In genomic region chr13:43302239-43302638, GRCm38 (mm10) we compare ENCODE assay signal across 8 mouse cellular contexts. TPM values are rescaled to one million over a fixed set of nuclear protein-coding genes. Genes with fewer than 3 reads are reported as not detected.
DNase-seq lines count a peak whose midpoint lies in the region; ATAC-seq and TF ChIP-seq lines count a peak whose summit lies in the region.

No protein-coding gene starts in this region.

- 10% methylated on average over 11 of the region's 11 CpGs for WGBS in liver, embryonic 11.5 days
- WGBS in stomach, postnatal 0 days: 18% methylated on average over 11 of the region's 11 CpGs

- H3K9me3 ChIP-seq in megakaryocyte, embryonic 14.5 days: no peaks in the 10 kb centered on the region
- no peaks in the 10 kb centered on the region for H3K9me3 ChIP-seq in liver, embryonic 11.5 days (ENCODE audit: control insufficient read depth, low read length)
- no peaks in the 10 kb centered on the region for H3K9me3 ChIP-seq in stomach, postnatal 0 days (ENCODE audit: control insufficient read depth, low read length)

- no peak for TF ChIP-seq CTCF in stomach, postnatal 0 days (IDR thresholded peaks at IDR 0.05; ENCODE audit: low read depth)

- no peaks in the 10 kb centered on the region for H3K27me3 ChIP-seq in megakaryocyte, embryonic 14.5 days (replicated peaks)
- H3K27me3 ChIP-seq in liver, embryonic 11.5 days (replicated peaks; ENCODE audit: control insufficient read depth, insufficient read depth, low read length): peaks cover 27% of the 10 kb centered on the region
- no peaks in the 10 kb centered on the region for H3K27me3 ChIP-seq in stomach, postnatal 0 days (ENCODE audit: control insufficient read depth, insufficient read depth, low read length)

- intact Hi-C loops in left cerebral cortex, postnatal 4 days (cut with DNase I): loop anchor here (2.0 to 5.0 kb wide), 2 partner anchors 101 to 120 kb away; no protein-coding TSS in a partner anchor

- H3K4me2 ChIP-seq in liver, embryonic 11.5 days: peak overlapping the region; percentile 100
- H3K4me2 ChIP-seq in stomach, postnatal 0 days (replicated peaks; ENCODE audit: low read depth): peak overlapping the region; percentile 99

- no peak overlapping the region for H3K27ac ChIP-seq in liver, embryonic 11.5 days (ENCODE audit: low read depth, low read length)
- H3K27ac ChIP-seq in stomach, postnatal 0 days (replicated peaks): no peak overlapping the region

- peak overlapping the region; percentile 94 for H3K4me3 ChIP-seq in megakaryocyte, embryonic 14.5 days (replicated peaks)
- H3K4me3 ChIP-seq in liver, embryonic 11.5 days (ENCODE audit: low read depth, low read length): peak overlapping the region; percentile 72
- H3K4me3 ChIP-seq in stomach, postnatal 0 days (ENCODE audit: low read depth, low read length): peak overlapping the region; percentile 67

- H3K9ac ChIP-seq in liver, embryonic 11.5 days (ENCODE audit: low read depth, low read length): no peak overlapping the region
- H3K9ac ChIP-seq in stomach, postnatal 0 days (ENCODE audit: low read length): no peak overlapping the region

- H3K36me3 ChIP-seq in megakaryocyte, embryonic 14.5 days (replicated peaks; ENCODE audit: low read length): peaks cover 41% of the 10 kb centered on the region
- H3K36me3 ChIP-seq in liver, embryonic 11.5 days (ENCODE audit: control insufficient read depth, insufficient read depth, low read length): no peaks in the 10 kb centered on the region
- no peaks in the 10 kb centered on the region for H3K36me3 ChIP-seq in stomach, postnatal 0 days (ENCODE audit: control insufficient read depth, insufficient read depth, low read length)

- ATAC-seq in megakaryocyte, adult 5-6 weeks (ENCODE audit: poor library complexity, severe bottlenecking): no peak
- no peak for ATAC-seq in liver, embryonic 11.5 days (replicated peaks; ENCODE audit: low FRiP score)
- ATAC-seq in stomach, postnatal 0 days (ENCODE audit: low FRiP score, low TSS enrichment): no peak

- peak; percentile 16 to 29 for DNase-seq in cerebellum, adult 18-20 months
- DNase-seq in cerebellum, adult 9-10 months: no peak
- DNase-seq in liver, embryonic 11.5 days (ENCODE audit: low spot score): no peak
- no peak for DNase-seq in stomach, postnatal 0 days (ENCODE audit: low spot score)
- DNase-seq in left cerebral cortex, postnatal 4 days: no peak
- DNase-seq in ovary, postnatal 14 days (ENCODE audit: low spot score): no peak

- H3K4me1 ChIP-seq in megakaryocyte, embryonic 14.5 days: peaks cover 73% of the 10 kb centered on the region
- H3K4me1 ChIP-seq in liver, embryonic 11.5 days (replicated peaks; ENCODE audit: control insufficient read depth, insufficient read depth, low read length): peaks cover 31% of the 10 kb centered on the region
- H3K4me1 ChIP-seq in stomach, postnatal 0 days (replicated peaks; ENCODE audit: control insufficient read depth, insufficient read depth): peaks cover 2% of the 10 kb centered on the region; the same call in 1 of the 2 replicates

- no peak for TF ChIP-seq EP300 in stomach, postnatal 0 days (optimal IDR thresholded peaks at IDR 0.05)

RNA-seq across cellular contexts. Expression of gene Gfod1, which starts 1.7 kb away (rescaled TPM):
- polyA plus RNA-seq in megakaryocyte, embryonic 14.5 days (2012; ENCODE audit: insufficient read depth, low replicate concordance): 5.5 and 23.4 TPM in 2 replicates
- total RNA-seq in megakaryocyte, adult 5-6 weeks (2015): 10.8 and 16.8 TPM in 2 replicates
- total RNA-seq in megakaryocyte, adult 5-6 weeks (2017): 4.9 and 7.2 TPM in 2 replicates
- 0.37 and 0.42 TPM in 2 replicates for polyA plus RNA-seq in liver, embryonic 11.5 days (2014; fragmentation: Nextera tagmentation; extraction: Ambion mirVana)
- 0.57 and 1.1 TPM in 2 replicates for polyA plus RNA-seq in stomach, postnatal 0 days (2015; fragmentation: Nextera tagmentation; extraction: Ambion mirVana)
- 10 to 100 TPM; 29.8 to 31.3 TPM for total RNA-seq in left cerebral cortex, postnatal 4 days (2021)

Comparison
In these comparisons a context has a peak if more than half of its experiments do, and no peak if none do; other contexts are left out.
1. DNase-seq: peak in cerebellum, adult 18-20 months (2 of 2); none in cerebellum, adult 9-10 months (single experiment), liver, embryonic 11.5 days (single experiment), stomach, postnatal 0 days (single experiment), left cerebral cortex, postnatal 4 days (single experiment) and ovary, postnatal 14 days (single experiment).
2. Peak in every context shown above with its lines, with median percentiles within 50 percentile points of each other: H3K4me3 ChIP-seq.